9 mouse cellular contexts compared by ENCODE assay signal in genomic region chr6:32397133-32397730, GRCm38 (mm10).
DNase-seq lines count a peak whose midpoint lies in the region; ATAC-seq and TF ChIP-seq lines count a peak whose summit lies in the region.
"Had no signal": no experiment of that assay in that cellular context is flagged by ENCODE, and none has a peak within 500 bp of the region (broad histone marks: within the 10 kb centered on the region; RNA-seq: fewer than 3 reads in every experiment).

No protein-coding gene starts in this region.

- 0 out of 2 replicates have a peak, but pooled peaks have one; percentile 19 for ATAC-seq in intestine, embryonic 14.5 days (replicated peaks; ENCODE audit: low FRiP score, low TSS enrichment, low read depth)
- no peak for ATAC-seq in intestine, postnatal 0 days
- peak; percentile 69; the same call in 1 of the 2 replicates for ATAC-seq in embryonic facial prominence, embryonic 15.5 days (ENCODE audit: insufficient number of reproducible peaks, low FRiP score, low TSS enrichment, low read depth)
- peak; percentile 86 for ATAC-seq in kidney, embryonic 15.5 days (replicated peaks; ENCODE audit: low FRiP score)
- ATAC-seq in limb, embryonic 13.5 days (ENCODE audit: low FRiP score, low read depth): peak; percentile 48
- ATAC-seq in megakaryocyte, adult 5-6 weeks (ENCODE audit: poor library complexity, severe bottlenecking): no peak

- H3K4me1 ChIP-seq in intestine, embryonic 14.5 days (replicated peaks; ENCODE audit: control insufficient read depth, insufficient read depth, low read length): no peaks in the 10 kb centered on the region
- H3K4me1 ChIP-seq in intestine, postnatal 0 days (replicated peaks; ENCODE audit: control insufficient read depth, insufficient read depth, low read length): no peaks in the 10 kb centered on the region
- peaks cover 13% of the 10 kb centered on the region for H3K4me1 ChIP-seq in embryonic facial prominence, embryonic 15.5 days
- peaks cover 29% of the 10 kb centered on the region for H3K4me1 ChIP-seq in heart, embryonic 10.5 days
- H3K4me1 ChIP-seq in kidney, embryonic 15.5 days: peaks cover 12% of the 10 kb centered on the region
- H3K4me1 ChIP-seq in limb, embryonic 13.5 days: peaks cover 10% of the 10 kb centered on the region

- no peak overlapping the region for H3K4me2 ChIP-seq in intestine, embryonic 14.5 days (ENCODE audit: low read length)
- no peak overlapping the region for H3K4me2 ChIP-seq in intestine, postnatal 0 days (replicated peaks; ENCODE audit: low read depth)
- no peak overlapping the region for H3K4me2 ChIP-seq in embryonic facial prominence, embryonic 15.5 days (replicated peaks)
- H3K4me2 ChIP-seq in kidney, embryonic 15.5 days: no peak overlapping the region
- H3K4me2 ChIP-seq in limb, embryonic 13.5 days (replicated peaks): no peak overlapping the region; the same call in 1 of the 2 replicates

- DNase-seq in intestine, embryonic 14.5 days (ENCODE audit: low spot score): peak; percentile 54
- DNase-seq in heart, embryonic 10.5 days (ENCODE audit: low spot score): peak; percentile 77
- DNase-seq in ovary, postnatal 36 days (ENCODE audit: low spot score): peak; percentile 86

- no peaks in the 10 kb centered on the region for H3K36me3 ChIP-seq in intestine, embryonic 14.5 days (ENCODE audit: control insufficient read depth, insufficient read depth, low read length)
- no peaks in the 10 kb centered on the region for H3K36me3 ChIP-seq in intestine, postnatal 0 days (ENCODE audit: control insufficient read depth, insufficient read depth)
- H3K36me3 ChIP-seq in embryonic facial prominence, embryonic 15.5 days: no peaks in the 10 kb centered on the region
- H3K36me3 ChIP-seq in heart, embryonic 10.5 days: no peaks in the 10 kb centered on the region
- H3K36me3 ChIP-seq in kidney, embryonic 15.5 days: no peaks in the 10 kb centered on the region
- H3K36me3 ChIP-seq in limb, embryonic 13.5 days: no peaks in the 10 kb centered on the region

- no peak overlapping the region for H3K9ac ChIP-seq in intestine, embryonic 14.5 days (ENCODE audit: low read length)
- H3K9ac ChIP-seq in intestine, postnatal 0 days (ENCODE audit: low read depth, low read length): no peak overlapping the region
- no peak overlapping the region for H3K9ac ChIP-seq in embryonic facial prominence, embryonic 15.5 days
- no peak overlapping the region for H3K9ac ChIP-seq in kidney, embryonic 15.5 days
- H3K9ac ChIP-seq in limb, embryonic 13.5 days: no peak overlapping the region

- H3K9me3 ChIP-seq in intestine, embryonic 14.5 days (ENCODE audit: control insufficient read depth, low read length): no peaks in the 10 kb centered on the region
- H3K9me3 ChIP-seq in intestine, postnatal 0 days (ENCODE audit: control insufficient read depth): no peaks in the 10 kb centered on the region
- no peaks in the 10 kb centered on the region for H3K9me3 ChIP-seq in embryonic facial prominence, embryonic 15.5 days (replicated peaks)
- no peaks in the 10 kb centered on the region for H3K9me3 ChIP-seq in heart, embryonic 10.5 days
- no peaks in the 10 kb centered on the region for H3K9me3 ChIP-seq in kidney, embryonic 15.5 days (replicated peaks)
- no peaks in the 10 kb centered on the region for H3K9me3 ChIP-seq in limb, embryonic 13.5 days

- no peak for TF ChIP-seq CTCF in intestine, postnatal 0 days (IDR thresholded peaks at IDR 0.05; ENCODE audit: low read depth)

- no peak overlapping the region for H3K4me3 ChIP-seq in intestine, embryonic 14.5 days (ENCODE audit: low read depth, low read length)
- no peak overlapping the region for H3K4me3 ChIP-seq in intestine, postnatal 0 days (ENCODE audit: low read depth, low read length)
- H3K4me3 ChIP-seq in embryonic facial prominence, embryonic 15.5 days (replicated peaks): no peak overlapping the region
- no peak overlapping the region for H3K4me3 ChIP-seq in heart, embryonic 10.5 days
- H3K4me3 ChIP-seq in kidney, embryonic 15.5 days (replicated peaks): no peak overlapping the region
- no peak overlapping the region for H3K4me3 ChIP-seq in limb, embryonic 13.5 days
- H3K4me3 ChIP-seq: myocyte had no signal

- H3K27me3 ChIP-seq in intestine, embryonic 14.5 days (replicated peaks; ENCODE audit: control insufficient read depth, insufficient read depth, low read length): no peaks in the 10 kb centered on the region
- no peaks in the 10 kb centered on the region for H3K27me3 ChIP-seq in intestine, postnatal 0 days (replicated peaks; ENCODE audit: control insufficient read depth, insufficient read depth, low read length)
- H3K27me3 ChIP-seq in embryonic facial prominence, embryonic 15.5 days: no peaks in the 10 kb centered on the region
- no peaks in the 10 kb centered on the region for H3K27me3 ChIP-seq in heart, embryonic 10.5 days (ENCODE audit: insufficient read depth, poor library complexity, severe bottlenecking)
- no peaks in the 10 kb centered on the region for H3K27me3 ChIP-seq in kidney, embryonic 15.5 days
- H3K27me3 ChIP-seq in limb, embryonic 13.5 days: no peaks in the 10 kb centered on the region

- 40% methylated on average over 6 of the region's 6 CpGs for WGBS in intestine, embryonic 14.5 days
- 48% methylated on average over 6 of the region's 6 CpGs for WGBS in intestine, postnatal 0 days
- 32% methylated on average over 6 of the region's 6 CpGs for WGBS in embryonic facial prominence, embryonic 15.5 days
- 47% methylated on average over 6 of the region's 6 CpGs for whole genome bisulfite sequencing in heart, embryonic 10.5 days
- WGBS in kidney, embryonic 15.5 days: 41% methylated on average over 6 of the region's 6 CpGs
- 35% methylated on average over 6 of the region's 6 CpGs for WGBS in limb, embryonic 13.5 days

- no peak overlapping the region for H3K27ac ChIP-seq in intestine, embryonic 14.5 days (ENCODE audit: low read depth)
- no peak overlapping the region for H3K27ac ChIP-seq in intestine, postnatal 0 days (ENCODE audit: low read depth, low read length)
- H3K27ac ChIP-seq in embryonic facial prominence, embryonic 15.5 days (replicated peaks): no peak overlapping the region
- peak overlapping the region; percentile 71; the same call in 1 of the 2 replicates for H3K27ac ChIP-seq in heart, embryonic 10.5 days
- H3K27ac ChIP-seq in kidney, embryonic 15.5 days: peak overlapping the region; percentile 48; the same call in 1 of the 2 replicates
- H3K27ac ChIP-seq in limb, embryonic 13.5 days: peak overlapping the region; percentile 61; the same call in 1 of the 2 replicates

Comparison
In these comparisons a context has a peak if more than half of its experiments do, and no peak if none do; other contexts are left out.
1. ATAC-seq: peak in intestine, embryonic 14.5 days (single experiment), embryonic facial prominence, embryonic 15.5 days (single experiment), kidney, embryonic 15.5 days (single experiment) and limb, embryonic 13.5 days (single experiment); none in intestine, postnatal 0 days (single experiment) and megakaryocyte, adult 5-6 weeks (single experiment).
2. H3K27ac ChIP-seq: peak in heart, embryonic 10.5 days (single experiment), kidney, embryonic 15.5 days (single experiment) and limb, embryonic 13.5 days (single experiment); none in intestine, embryonic 14.5 days (single experiment), intestine, postnatal 0 days (single experiment) and embryonic facial prominence, embryonic 15.5 days (single experiment).
3. Peak in every context shown above with its lines, with median percentiles within 50 percentile points of each other: DNase-seq.